Mouse (Mus musculus): ENCODE measurements around the gene Birc6. TPM values are rescaled to one million over a fixed set of nuclear protein-coding genes. Genes with fewer than 3 reads are reported as not detected.

Birc6 gene
- polyA plus RNA-seq, 1 experiment from 2014 or later: 83.8 TPM

GRCm38 (mm10) chr17:74577173-74577572, 49.1 kb downstream of the Birc6 start:
- Histone ChIP-seq H3K4me2 (ENCODE audit: low read depth, low read length) (no peak overlapping the region), H3K27me3 (ENCODE audit: control insufficient read depth, insufficient read depth, low read length) (no peaks in the 10 kb centered on the region), H3K9ac (replicated peaks; ENCODE audit: low read length) (no peak overlapping the region), H3K9me3 (replicated peaks; ENCODE audit: control insufficient read depth, low read length) (no peaks in the 10 kb centered on the region), H3K27ac (replicated peaks; ENCODE audit: low read depth, low read length) (no peak overlapping the region), H3K4me3 (ENCODE audit: low read depth, low read length) (no peak overlapping the region), H3K36me3 (replicated peaks; ENCODE audit: control insufficient read depth, insufficient read depth, low read depth, low read length) (no peaks in the 10 kb centered on the region; the same call in 1 of the 2 replicates), H3K4me1 (ENCODE audit: control insufficient read depth, insufficient read depth, low read length) (no peaks in the 10 kb centered on the region)
- 46% methylated on average over 5 of the region's 5 CpGs for WGBS
- ATAC-seq (replicated peaks; ENCODE audit: insufficient number of reproducible peaks, low FRiP score, low TSS enrichment, low read depth) (no peak), DNase-seq (ENCODE audit: low spot score) (peak; percentile 33)

- Histone ChIP-seq H3K27ac (replicated peaks; ENCODE audit: low read depth, low read length) (no peak overlapping the region), H3K4me1 (ENCODE audit: control insufficient read depth, insufficient read depth, low read length) (no peaks in the 10 kb centered on the region), H3K9me3 (replicated peaks; ENCODE audit: control insufficient read depth, low read length) (no peaks in the 10 kb centered on the region), H3K4me2 (ENCODE audit: low read depth, low read length) (no peak overlapping the region), H3K27me3 (ENCODE audit: control insufficient read depth, insufficient read depth, low read length) (no peaks in the 10 kb centered on the region), H3K36me3 (replicated peaks; ENCODE audit: control insufficient read depth, insufficient read depth, low read depth, low read length) (no peaks in the 10 kb centered on the region; the same call in 1 of the 2 replicates), H3K9ac (replicated peaks; ENCODE audit: low read length) (no peak overlapping the region), H3K4me3 (ENCODE audit: low read depth, low read length) (no peak overlapping the region)
- WGBS: 92% methylated on average over 7 of the region's 7 CpGs
- ATAC-seq (replicated peaks; ENCODE audit: insufficient number of reproducible peaks, low FRiP score, low TSS enrichment, low read depth): no peak
- DNase-seq (ENCODE audit: low spot score): no peak
These were observed 51.5 kb downstream of the Birc6 start for GRCm38 (mm10) chr17:74579586-74579985.

GRCm38 (mm10) chr17:74580738-74581137, 52.6 kb downstream of the Birc6 start:
- Histone ChIP-seq H3K4me1 (ENCODE audit: control insufficient read depth, insufficient read depth, low read length) (no peaks in the 10 kb centered on the region), H3K27me3 (ENCODE audit: control insufficient read depth, insufficient read depth, low read length) (no peaks in the 10 kb centered on the region), H3K4me2 (ENCODE audit: low read depth, low read length) (no peak overlapping the region), H3K9ac (replicated peaks; ENCODE audit: low read length) (no peak overlapping the region), H3K27ac (replicated peaks; ENCODE audit: low read depth, low read length) (no peak overlapping the region), H3K9me3 (replicated peaks; ENCODE audit: control insufficient read depth, low read length) (no peaks in the 10 kb centered on the region), H3K4me3 (ENCODE audit: low read depth, low read length) (no peak overlapping the region), H3K36me3 (replicated peaks; ENCODE audit: control insufficient read depth, insufficient read depth, low read depth, low read length) (no peaks in the 10 kb centered on the region; the same call in 1 of the 2 replicates)
- DNase-seq (ENCODE audit: low spot score) (no peak), ATAC-seq (replicated peaks; ENCODE audit: insufficient number of reproducible peaks, low FRiP score, low TSS enrichment, low read depth) (no peak)
- WGBS: 84% methylated on average over 1 of the region's 1 CpGs

DNA sequence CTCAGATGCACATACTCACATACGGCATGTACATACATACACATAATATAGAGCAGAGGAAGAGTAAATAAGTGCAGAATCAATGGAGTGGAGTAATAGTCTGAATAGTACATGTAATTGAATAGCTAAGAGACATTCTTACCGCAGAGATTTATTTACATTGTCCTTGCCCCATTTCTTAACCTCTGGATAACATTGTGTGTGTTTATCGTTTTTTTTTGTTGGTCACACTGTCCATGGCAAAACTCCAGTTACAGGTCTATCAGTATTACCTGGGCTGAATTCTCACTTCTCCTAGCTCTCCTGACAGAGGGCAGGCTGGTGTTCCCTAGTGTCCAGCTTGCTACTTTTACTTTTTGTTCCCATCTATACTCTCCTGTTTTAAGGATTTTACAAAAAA, 58.7 kb downstream of the Birc6 start:
- no peaks in the 10 kb centered on the region for H3K9me3 ChIP-seq (replicated peaks; ENCODE audit: control insufficient read depth, low read length)
- H3K4me2 ChIP-seq (ENCODE audit: low read depth, low read length): no peak overlapping the region
- no peak overlapping the region for H3K27ac ChIP-seq (replicated peaks; ENCODE audit: low read depth, low read length)
- no peaks in the 10 kb centered on the region for H3K27me3 ChIP-seq (ENCODE audit: control insufficient read depth, insufficient read depth, low read length)
- no peak overlapping the region for H3K9ac ChIP-seq (replicated peaks; ENCODE audit: low read length)
- no peaks in the 10 kb centered on the region for H3K36me3 ChIP-seq (replicated peaks; ENCODE audit: control insufficient read depth, insufficient read depth, low read depth, low read length)
- DNase-seq (ENCODE audit: low spot score) (no peak), ATAC-seq (replicated peaks; ENCODE audit: insufficient number of reproducible peaks, low FRiP score, low TSS enrichment, low read depth) (no peak)
- 93% methylated on average over 3 of the region's 3 CpGs for WGBS
- no peak overlapping the region for H3K4me3 ChIP-seq (ENCODE audit: low read depth, low read length)
- H3K4me1 ChIP-seq (ENCODE audit: control insufficient read depth, insufficient read depth, low read length): no peaks in the 10 kb centered on the region

GRCm38 (mm10) chr17:74598908-74599307, 70.8 kb downstream of the Birc6 start:
- H3K36me3 ChIP-seq (replicated peaks; ENCODE audit: control insufficient read depth, insufficient read depth, low read depth, low read length): peaks cover 3% of the 10 kb centered on the region
- H3K4me2 ChIP-seq (ENCODE audit: low read depth, low read length): no peak overlapping the region
- no peaks in the 10 kb centered on the region for H3K9me3 ChIP-seq (replicated peaks; ENCODE audit: control insufficient read depth, low read length)
- no peak overlapping the region for H3K27ac ChIP-seq (replicated peaks; ENCODE audit: low read depth, low read length)
- no peaks in the 10 kb centered on the region for H3K27me3 ChIP-seq (ENCODE audit: control insufficient read depth, insufficient read depth, low read length)
- DNase-seq (ENCODE audit: low spot score) (no peak), ATAC-seq (replicated peaks; ENCODE audit: insufficient number of reproducible peaks, low FRiP score, low TSS enrichment, low read depth) (no peak)
- no peak overlapping the region for H3K9ac ChIP-seq (replicated peaks; ENCODE audit: low read length)
- 96% methylated on average over 9 of the region's 9 CpGs for WGBS
- H3K4me1 ChIP-seq (ENCODE audit: control insufficient read depth, insufficient read depth, low read length): no peaks in the 10 kb centered on the region
- H3K4me3 ChIP-seq (ENCODE audit: low read depth, low read length): no peak overlapping the region

GRCm38 (mm10) chr17:74599396-74599795, 71.3 kb downstream of the Birc6 start:
- ATAC-seq (replicated peaks; ENCODE audit: insufficient number of reproducible peaks, low FRiP score, low TSS enrichment, low read depth) (no peak), DNase-seq (ENCODE audit: low spot score) (no peak)
- H3K9ac ChIP-seq (replicated peaks; ENCODE audit: low read length): no peak overlapping the region
- H3K27ac ChIP-seq (replicated peaks; ENCODE audit: low read depth, low read length): no peak overlapping the region
- H3K9me3 ChIP-seq (replicated peaks; ENCODE audit: control insufficient read depth, low read length): no peaks in the 10 kb centered on the region
- no peaks in the 10 kb centered on the region for H3K27me3 ChIP-seq (ENCODE audit: control insufficient read depth, insufficient read depth, low read length)
- H3K36me3 ChIP-seq (replicated peaks; ENCODE audit: control insufficient read depth, insufficient read depth, low read depth, low read length): peaks cover under 1% of the 10 kb centered on the region
- H3K4me3 ChIP-seq (ENCODE audit: low read depth, low read length): no peak overlapping the region
- H3K4me2 ChIP-seq (ENCODE audit: low read depth, low read length): no peak overlapping the region
- H3K4me1 ChIP-seq (ENCODE audit: control insufficient read depth, insufficient read depth, low read length): no peaks in the 10 kb centered on the region
- 93% methylated on average over 2 of the region's 2 CpGs for WGBS

DNA sequence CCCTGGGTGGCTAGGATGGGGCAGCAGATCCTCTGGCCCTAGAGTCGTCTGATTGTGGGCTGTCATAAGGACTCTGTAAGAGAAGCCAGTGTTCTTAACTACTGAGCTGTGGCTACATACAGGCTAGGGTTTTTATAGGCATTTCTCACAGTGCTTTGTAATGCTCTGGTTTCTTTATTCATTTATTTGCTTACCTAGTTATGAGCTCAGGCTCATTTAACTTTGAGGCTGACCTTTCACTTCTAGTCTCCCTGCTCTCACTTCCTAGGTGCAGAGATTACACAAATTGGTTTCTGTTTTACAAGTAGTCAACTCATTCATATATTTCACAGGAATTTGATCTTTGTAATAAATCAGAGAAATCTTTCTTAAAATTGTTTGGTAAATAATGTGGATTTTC, 73.1 kb downstream of the Birc6 start:
- no peaks in the 10 kb centered on the region for H3K9me3 ChIP-seq (replicated peaks; ENCODE audit: control insufficient read depth, low read length)
- ATAC-seq (replicated peaks; ENCODE audit: insufficient number of reproducible peaks, low FRiP score, low TSS enrichment, low read depth) (no peak), DNase-seq (ENCODE audit: low spot score) (no peak)
- H3K27ac ChIP-seq (replicated peaks; ENCODE audit: low read depth, low read length): no peak overlapping the region
- H3K4me3 ChIP-seq (ENCODE audit: low read depth, low read length): no peak overlapping the region
- H3K4me1 ChIP-seq (ENCODE audit: control insufficient read depth, insufficient read depth, low read length): no peaks in the 10 kb centered on the region
- H3K4me2 ChIP-seq (ENCODE audit: low read depth, low read length): no peak overlapping the region
- H3K27me3 ChIP-seq (ENCODE audit: control insufficient read depth, insufficient read depth, low read length): no peaks in the 10 kb centered on the region
- 80% methylated on average over 1 of the region's 1 CpGs for WGBS
- H3K9ac ChIP-seq (replicated peaks; ENCODE audit: low read length): no peak overlapping the region
- H3K36me3 ChIP-seq (replicated peaks; ENCODE audit: control insufficient read depth, insufficient read depth, low read depth, low read length): no peaks in the 10 kb centered on the region; the same call in 1 of the 2 replicates

DNA sequence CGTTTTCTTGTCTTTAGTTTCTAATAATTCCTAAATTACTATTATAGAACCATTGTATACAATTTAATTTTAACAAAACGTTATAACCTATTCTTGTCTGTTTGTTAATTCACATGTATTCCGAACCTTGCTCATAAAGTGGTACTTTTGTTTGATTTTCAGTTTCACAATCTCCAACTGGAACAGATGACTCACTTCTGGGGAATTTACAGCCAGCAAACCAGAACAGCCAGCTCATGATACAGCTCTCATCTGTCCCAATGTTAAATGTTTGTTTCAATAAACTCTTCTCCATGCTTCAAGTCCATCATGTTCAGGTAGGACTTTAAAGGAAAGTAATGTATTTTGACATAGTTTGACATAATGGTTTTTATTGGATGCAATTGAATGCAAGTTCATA, 102.7 kb downstream of the Birc6 start:
- no peak for DNase-seq (ENCODE audit: low spot score)
- H3K9ac ChIP-seq (replicated peaks; ENCODE audit: low read length): no peak overlapping the region
- no peak overlapping the region for H3K27ac ChIP-seq (replicated peaks; ENCODE audit: low read depth, low read length)
- H3K27me3 ChIP-seq (ENCODE audit: control insufficient read depth, insufficient read depth, low read length): no peaks in the 10 kb centered on the region
- 88% methylated on average over 3 of the region's 3 CpGs for WGBS
- no peak overlapping the region for H3K4me2 ChIP-seq (ENCODE audit: low read depth, low read length)
- no peaks in the 10 kb centered on the region; the same call in 1 of the 2 replicates for H3K36me3 ChIP-seq (replicated peaks; ENCODE audit: control insufficient read depth, insufficient read depth, low read depth, low read length)
- H3K4me1 ChIP-seq (ENCODE audit: control insufficient read depth, insufficient read depth, low read length): no peaks in the 10 kb centered on the region
- no peaks in the 10 kb centered on the region for H3K9me3 ChIP-seq (replicated peaks; ENCODE audit: control insufficient read depth, low read length)
- ATAC-seq (replicated peaks; ENCODE audit: insufficient number of reproducible peaks, low FRiP score, low TSS enrichment, low read depth): no peak
- H3K4me3 ChIP-seq (ENCODE audit: low read depth, low read length): no peak overlapping the region
